Mouse (Mus musculus) megakaryocyte, embryonic 14.5 days (primary cell): ENCODE data around the gene Inpp5a.

ENCODE experiments used
- FLI1 ChIP-seq: IDR thresholded peaks from 2 replicates; pipeline ENCODE4 v1.6.1; 2012; ENCODE audit warnings: low read length, inconsistent platforms, mixed read lengths
- GATA1 ChIP-seq: IDR thresholded peaks from 3 replicates; pipeline ENCODE4 v1.6.1; 2012; ENCODE audit warnings: mixed read lengths, low read length, inconsistent platforms, borderline replicate concordance

DNA sequence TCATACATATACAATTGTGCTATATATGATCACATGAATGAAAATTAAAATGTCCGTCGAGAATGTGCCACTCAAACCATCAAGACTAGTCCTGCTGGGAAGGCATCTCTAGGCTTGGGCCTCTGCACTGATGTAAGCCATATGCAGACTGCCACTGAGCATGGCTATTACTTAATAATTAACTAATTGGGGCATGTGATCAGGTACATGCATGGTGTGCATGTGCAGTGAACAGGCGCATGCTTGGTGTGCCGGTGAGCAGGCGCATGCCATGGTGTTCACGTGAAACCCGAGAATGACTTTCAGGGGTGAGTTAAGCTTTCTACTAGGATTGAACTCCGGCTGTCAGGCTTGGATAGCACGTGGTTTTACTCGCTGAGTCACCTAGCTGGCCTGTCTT, 170.8 kb downstream of the Inpp5a start:
- TF ChIP-seq GATA1 (no peak), FLI1 (no peak)
